Mouse (Mus musculus) forebrain, postnatal 0 days (tissue): ENCODE measurements around the gene Dph6. TPM values are rescaled to one million over a fixed set of nuclear protein-coding genes. Genes with fewer than 3 reads are reported as not detected.
A peak's percentile ranks its signal among the peaks of the same experiment; 100 is the strongest.

Source experiments
- ATAC-seq: fragments of 200-750 bp; cut with Nextera tagmentation; 2 replicates; pipeline ENCODE4 v1.8.0; 2017; ENCODE audit warnings: mild to moderate bottlenecking, moderate library complexity
- DNase-seq: peaks from one replicate; pipeline ENCODE4 v3.0.0-alpha.2; 2015
- H3K27ac ChIP-seq: fragments of 300-500 bp; sonication (generic); 2 replicates; pipeline ENCODE4 v1.5.1; 2014; ENCODE audit warnings: low read depth, mild to moderate bottlenecking, antibody characterized with exemption, low read length, moderate library complexity, mixed read lengths
- H3K27me3 ChIP-seq: fragments of 300-500 bp; sonication (generic); 2 replicates; pipeline ENCODE4 v1.6.1; 2014; ENCODE audit warnings: mild to moderate bottlenecking, low read length, mixed read lengths; ENCODE audit not compliant: insufficient read depth
- H3K36me3 ChIP-seq: fragments of 300-500 bp; sonication (generic); 2 replicates; pipeline ENCODE4 v1.6.1; 2014; ENCODE audit warnings: mild to moderate bottlenecking, moderate library complexity; ENCODE audit not compliant: insufficient read depth
- H3K4me1 ChIP-seq: fragments of 300-500 bp; sonication (generic); 2 replicates; pipeline ENCODE4 v1.6.1; 2014; ENCODE audit warnings: antibody characterized with exemption; ENCODE audit not compliant: insufficient read depth
- H3K4me2 ChIP-seq: fragments of 300-500 bp; sonication (generic); 2 replicates; pipeline ENCODE4 v1.6.1; 2014; ENCODE audit warnings: low read depth, mild to moderate bottlenecking, moderate library complexity
- H3K4me3 ChIP-seq: fragments of 300-500 bp; sonication (generic); 2 replicates; pipeline ENCODE4 v1.5.1; 2014; ENCODE audit warnings: low read depth, low read length, mixed read lengths
- H3K9ac ChIP-seq: fragments of 300-500 bp; sonication (generic); 2 replicates; pipeline ENCODE4 v1.6.1; 2014; ENCODE audit warnings: mild to moderate bottlenecking
- H3K9me3 ChIP-seq: fragments of 300-500 bp; sonication (generic); 2 replicates; pipeline ENCODE4 v1.6.1; 2016; ENCODE audit warnings: low read length
- CTCF ChIP-seq: sonication (generic); IDR thresholded peaks from 2 replicates; pipeline ENCODE4 v1.5.1; 2016; ENCODE audit warnings: antibody characterized with exemption, control low read depth, low read depth
- WGBS: fragments of 180-500 bp; shearing (Covaris S2); extraction: QIAGEN DNeasy Blood & Tissue Kit; methylation state at CpG from one replicate; pipeline ENCODE4 v1.1.7; 2014; 5-methylcytosine and 5-hydroxymethylcytosine counted together
- polyA plus RNA-seq: library from polyadenylated mRNA; unstranded; fragments of >200 nt; fragmentation: Nextera tagmentation; extraction: Ambion mirVana; gene quantifications from 2 replicates; pipeline ENCODE4 v1.2.1, GENCODE M21; 2015
- total RNA-seq: library from RNA; depleted of rRNA; stranded (reverse); fragments of >200 nt; gene quantifications from 2 replicates; pipeline ENCODE4 v1.2.3, GENCODE M21; 2014; rRNA removed

Dph6 gene
- total RNA-seq (11.1 and 14.2 TPM in 2 replicates), polyA plus RNA-seq (9.5 and 13.9 TPM in 2 replicates)

GRCm38 (mm10) chr2:114654365-114655239 lies at the start of gene Dph6:
Gene Dph6 (minus strand): TSS chr2:114654964.
- peak; percentile 95 for DNase-seq
- Histone ChIP-seq H3K4me1 (0 out of 2 replicates have a peak, but pooled peaks cover 4% of the 10 kb centered on the region), H3K9ac (peak within 1 kb of the TSS; percentile 81), H3K36me3 (no peaks in the 10 kb centered on the region), H3K9me3 (no peaks in the 10 kb centered on the region), H3K27ac (peak within 1 kb of the TSS; percentile 85), H3K4me2 (peak within 1 kb of the TSS; percentile 68), H3K27me3 (no peaks in the 10 kb centered on the region), H3K4me3 (peak within 1 kb of the TSS; percentile 72)
- TF ChIP-seq CTCF, result peak; percentile 36
- peak; percentile 95 for ATAC-seq
- 2% methylated on average over 45 of the region's 45 CpGs for WGBS

- no peak for ATAC-seq
- no peak for TF ChIP-seq CTCF
- WGBS, result 54% methylated on average over 2 of the region's 2 CpGs
These were observed 46.4 kb upstream of the Dph6 start for GRCm38 (mm10) chr2:114700966-114701685.

GRCm38 (mm10) chr2:114691607-114692006 lies 36.8 kb upstream of the Dph6 start:
- no peak overlapping the region for H3K4me2 ChIP-seq
- H3K36me3 ChIP-seq, result no peaks in the 10 kb centered on the region
- no peak overlapping the region for H3K9ac ChIP-seq
- ATAC-seq (no peak), DNase-seq (no peak)
- H3K27me3 ChIP-seq, result no peaks in the 10 kb centered on the region
- WGBS, result 86% methylated on average over 2 of the region's 2 CpGs
- 0 out of 2 replicates have a peak, but pooled peaks cover 8% of the 10 kb centered on the region for H3K4me1 ChIP-seq
- no peaks in the 10 kb centered on the region for H3K9me3 ChIP-seq
- no peak overlapping the region for H3K27ac ChIP-seq
- TF ChIP-seq CTCF, result no peak
- no peak overlapping the region for H3K4me3 ChIP-seq

More at GRCm38 (mm10) chr2:114700966-114701685, 46.4 kb upstream of the Dph6 start:
- Histone ChIP-seq H3K9me3 (no peaks in the 10 kb centered on the region), H3K4me3 (no peak overlapping the region), H3K9ac (no peak overlapping the region), H3K4me2 (no peak overlapping the region), H3K4me1 (no peaks in the 10 kb centered on the region), H3K36me3 (no peaks in the 10 kb centered on the region), H3K27me3 (no peaks in the 10 kb centered on the region), H3K27ac (no peak overlapping the region)
- DNase-seq, result no peak

- H3K9me3 ChIP-seq, result no peaks in the 10 kb centered on the region
- peak; percentile 54; the same call in 1 of the 2 replicates for ATAC-seq
- no peak overlapping the region for H3K4me2 ChIP-seq
- 0 out of 2 replicates have a peak overlapping the region, but pooled peaks have one; percentile 36 for H3K27ac ChIP-seq
- no peak overlapping the region for H3K4me3 ChIP-seq
- no peaks in the 10 kb centered on the region for H3K27me3 ChIP-seq
- no peak overlapping the region for H3K9ac ChIP-seq
- 0 out of 2 replicates have a peak, but pooled peaks cover 8% of the 10 kb centered on the region for H3K4me1 ChIP-seq
- TF ChIP-seq CTCF, result no peak
- DNase-seq, result no peak
- no peaks in the 10 kb centered on the region for H3K36me3 ChIP-seq
- 44% methylated on average over 1 of the region's 1 CpGs for WGBS
These were observed 32.7 kb upstream of the Dph6 start for GRCm38 (mm10) chr2:114687483-114687882.

GRCm38 (mm10) chr2:114687081-114687480 lies 32.3 kb upstream of the Dph6 start:
- no peak overlapping the region for H3K4me3 ChIP-seq
- H3K9me3 ChIP-seq, result no peaks in the 10 kb centered on the region
- peak; percentile 84 for DNase-seq
- 0 out of 2 replicates have a peak, but pooled peaks cover 8% of the 10 kb centered on the region for H3K4me1 ChIP-seq
- no peak overlapping the region for H3K4me2 ChIP-seq
- no peaks in the 10 kb centered on the region for H3K36me3 ChIP-seq
- TF ChIP-seq CTCF, result no peak
- peak; percentile 91 for ATAC-seq
- no peaks in the 10 kb centered on the region for H3K27me3 ChIP-seq
- H3K27ac ChIP-seq, result 0 out of 2 replicates have a peak overlapping the region, but pooled peaks have one; percentile 36
- H3K9ac ChIP-seq, result no peak overlapping the region
- WGBS, result 40% methylated on average over 4 of the region's 4 CpGs

- Histone ChIP-seq H3K27ac (no peak overlapping the region), H3K4me3 (no peak overlapping the region), H3K9me3 (no peaks in the 10 kb centered on the region), H3K4me2 (no peak overlapping the region), H3K36me3 (no peaks in the 10 kb centered on the region), H3K27me3 (no peaks in the 10 kb centered on the region), H3K4me1 (no peaks in the 10 kb centered on the region), H3K9ac (no peak overlapping the region)
- DNase-seq (no peak), ATAC-seq (no peak)
- WGBS, result 87% methylated on average over 1 of the region's 1 CpGs
- TF ChIP-seq CTCF, result no peak
These were observed 19.1 kb upstream of the Dph6 start for GRCm38 (mm10) chr2:114673831-114674230.

- DNase-seq, result no peak
- H3K36me3 ChIP-seq, result no peaks in the 10 kb centered on the region
- ATAC-seq, result no peak
- no peak overlapping the region for H3K4me2 ChIP-seq
- no peak overlapping the region for H3K27ac ChIP-seq
- 92% methylated on average over 3 of the region's 3 CpGs for WGBS
- H3K4me1 ChIP-seq, result no peaks in the 10 kb centered on the region
- H3K9ac ChIP-seq, result no peak overlapping the region
- TF ChIP-seq CTCF, result no peak
- H3K27me3 ChIP-seq, result no peaks in the 10 kb centered on the region
- H3K9me3 ChIP-seq, result no peaks in the 10 kb centered on the region
- H3K4me3 ChIP-seq, result no peak overlapping the region
These were observed 16.2 kb upstream of the Dph6 start for GRCm38 (mm10) chr2:114670983-114671382.
